Mouse (Mus musculus) inflammation-experienced regulatory T-cells, adult 6 months (primary cell): ENCODE data around the gene Tmem235. TPM values are rescaled to one million over a fixed set of nuclear protein-coding genes. Genes with fewer than 3 reads are reported as not detected.
"Not testable (repeated sequence)": the region's sequence is repeated elsewhere in the genome, so short reads cannot be mapped to it uniquely, and the experiment has no call there.

ENCODE experiments used
- ATAC-seq: one replicate; pipeline ENCODE4 v1.8.0; 2017
- polyA plus RNA-seq, 3 experiments: library from polyadenylated mRNA; unstranded; fragments of 100-300 nt; shearing (Covaris generic); gene quantifications; one replicate each; pipeline ENCODE4 v1.2.1; 2017

Gene Tmem235
- polyA plus RNA-seq, 3 experiments from 2014 or later: not detected

DNA sequence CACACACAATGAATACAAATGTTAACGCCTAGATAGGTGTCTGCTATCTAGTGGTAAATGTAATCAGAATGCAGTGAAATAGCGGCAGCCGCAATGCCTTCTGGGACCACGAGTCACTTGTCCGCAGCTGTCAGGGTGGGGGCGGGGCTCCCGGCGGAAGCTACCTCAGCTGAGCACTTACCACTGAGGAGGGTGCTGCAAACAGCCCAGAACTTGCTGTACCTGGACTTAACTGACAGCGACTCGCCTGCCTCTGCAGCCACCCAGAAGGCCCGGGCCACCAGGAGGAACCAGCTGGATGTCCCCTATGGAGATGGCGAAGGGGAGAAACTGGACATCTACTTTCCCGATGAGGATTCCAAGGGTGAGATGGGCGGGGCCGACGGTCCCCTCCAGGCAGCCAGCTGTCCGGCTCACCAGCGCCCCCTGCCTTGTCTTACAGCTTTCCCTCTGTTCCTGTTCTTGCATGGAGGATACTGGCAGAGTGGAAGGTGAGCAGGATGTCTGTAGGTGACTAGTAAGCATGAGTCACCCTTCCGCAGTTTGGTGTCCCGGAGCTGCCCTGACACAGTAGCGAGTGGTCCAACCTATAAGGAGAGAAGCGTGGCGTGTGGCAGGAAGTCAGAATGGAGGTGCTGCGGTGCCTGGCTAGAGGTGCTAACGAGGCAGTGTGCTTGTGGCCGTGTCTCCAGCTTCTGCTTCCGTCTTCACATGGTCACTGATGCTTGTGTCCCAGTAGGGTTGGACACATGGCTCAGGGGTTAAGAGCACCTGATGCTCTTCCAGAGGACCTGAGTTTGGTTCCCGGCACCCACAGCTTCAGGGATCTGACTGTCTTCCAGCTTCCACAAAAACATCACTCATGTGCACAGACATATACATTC lies 28.2 kb upstream of the Tmem235 start:
- peak; percentile 90 for ATAC-seq

DNA sequence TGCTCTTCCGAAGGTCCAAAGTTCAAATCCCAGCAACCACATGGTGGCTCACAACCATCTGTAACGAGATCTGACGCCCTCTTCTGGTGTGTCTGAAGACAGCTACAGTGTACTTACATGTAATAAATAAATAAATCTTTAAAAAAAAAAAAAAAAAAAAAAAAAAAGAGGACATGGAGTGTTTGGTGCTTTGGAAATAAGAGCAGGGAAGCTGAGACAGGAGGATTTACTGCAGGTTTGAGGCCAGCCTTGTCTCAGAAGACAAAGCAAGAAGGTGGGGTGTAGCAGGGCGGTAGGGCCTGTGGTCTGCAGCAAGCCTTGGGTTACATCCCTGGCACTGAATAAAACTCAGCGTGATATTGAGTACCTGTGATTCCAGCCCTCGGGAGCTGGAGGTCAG lies 27.0 kb upstream of the Tmem235 start:
- not testable (repeated sequence) for ATAC-seq

DNA sequence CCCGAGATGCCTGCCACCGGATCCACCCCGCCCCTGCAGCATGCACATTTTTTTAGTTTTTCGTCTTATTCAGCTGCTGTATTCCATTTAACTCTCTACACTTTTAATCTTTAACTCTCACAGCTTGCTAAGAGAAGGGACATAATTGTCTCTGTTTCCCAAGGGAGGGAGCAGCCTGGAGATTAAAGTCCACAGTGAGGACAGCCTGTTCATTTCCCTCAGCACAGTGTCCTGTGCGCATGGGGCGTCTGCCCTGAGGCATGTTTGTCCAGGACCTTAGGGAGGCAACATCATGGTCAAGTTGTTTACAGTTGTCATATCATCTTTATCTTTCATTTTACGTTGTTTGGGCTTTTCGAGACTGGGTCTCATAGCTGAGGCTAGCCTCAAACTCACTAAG lies 26.5 kb upstream of the Tmem235 start:
- ATAC-seq: no peak

DNA sequence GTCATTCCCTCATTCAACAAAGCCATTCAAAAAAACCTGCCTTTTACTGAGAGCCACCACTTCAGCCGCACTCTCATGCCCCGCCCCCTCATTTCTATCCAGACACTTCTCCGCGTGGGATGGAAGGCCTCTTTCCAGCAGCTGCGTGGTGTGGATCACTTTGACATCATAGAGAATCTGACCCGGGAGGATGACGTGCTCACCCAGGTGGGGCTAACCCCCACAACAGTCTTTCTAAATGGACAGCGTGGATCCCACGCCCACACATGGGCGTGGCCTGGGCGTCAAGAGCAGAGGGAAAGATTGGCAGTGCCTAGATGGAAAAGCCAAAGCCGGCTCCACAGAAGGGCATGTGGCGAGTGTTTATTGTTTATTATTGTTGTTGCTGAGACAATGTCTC lies 24.2 kb upstream of the Tmem235 start:
- ATAC-seq: no peak

DNA sequence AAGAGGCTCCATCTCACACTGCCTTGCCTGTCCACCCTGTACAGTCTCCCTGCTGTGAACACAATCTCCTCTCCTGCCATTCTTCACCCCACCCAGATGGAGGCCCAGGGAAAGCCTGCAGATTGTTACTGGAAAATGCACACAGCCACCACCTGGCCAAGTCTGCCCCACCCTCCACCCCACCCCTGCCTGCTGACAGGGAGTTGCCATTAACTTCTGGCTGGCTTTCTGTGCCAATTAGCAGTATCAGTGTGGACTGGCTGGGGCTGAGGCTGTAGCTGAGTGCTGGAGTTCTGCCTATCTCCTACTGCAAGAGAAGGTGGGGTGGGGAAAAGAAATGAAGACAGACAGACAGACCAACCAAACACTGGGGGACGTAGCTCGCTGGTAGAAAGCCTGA lies 22.0 kb upstream of the Tmem235 start:
- no peak for ATAC-seq

DNA sequence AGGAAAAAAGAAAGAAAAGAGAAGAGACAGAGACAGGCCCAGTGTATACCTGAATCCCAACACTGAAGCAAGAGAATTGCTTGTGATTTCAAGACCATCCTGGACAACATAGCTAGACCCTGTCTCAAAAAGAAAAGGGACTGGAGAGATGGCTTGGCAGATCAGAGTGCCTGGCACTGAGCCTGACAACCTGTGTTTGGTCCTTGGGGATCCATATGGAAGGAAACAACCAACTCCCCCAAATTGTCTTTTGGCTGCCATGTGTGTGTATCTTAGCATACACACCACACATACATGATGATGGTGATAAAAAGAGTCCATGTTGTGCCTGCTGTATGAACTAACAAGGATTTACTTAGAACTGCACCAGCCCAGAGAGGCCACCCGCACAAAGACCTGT lies 21.5 kb upstream of the Tmem235 start:
- ATAC-seq: no peak

DNA sequence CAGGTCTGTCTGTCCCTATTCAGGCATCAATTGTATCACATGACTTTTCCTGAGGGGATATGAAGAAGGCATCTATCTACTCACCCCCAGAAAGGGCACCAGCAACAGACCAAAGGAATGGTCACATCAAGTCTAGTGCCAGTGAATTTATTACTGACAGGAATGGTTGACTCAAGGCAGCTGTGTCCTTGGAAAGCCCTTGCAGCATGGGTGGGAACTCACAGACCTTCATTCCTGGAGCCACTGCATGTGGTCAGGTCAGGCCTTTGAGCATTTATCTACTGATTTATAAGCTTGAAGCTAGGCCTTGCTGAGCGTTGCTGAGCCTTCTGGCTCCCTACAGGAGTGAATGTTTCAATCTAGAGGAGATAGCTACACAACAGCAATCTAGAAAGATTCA lies 19.6 kb upstream of the Tmem235 start:
- ATAC-seq: no peak

DNA sequence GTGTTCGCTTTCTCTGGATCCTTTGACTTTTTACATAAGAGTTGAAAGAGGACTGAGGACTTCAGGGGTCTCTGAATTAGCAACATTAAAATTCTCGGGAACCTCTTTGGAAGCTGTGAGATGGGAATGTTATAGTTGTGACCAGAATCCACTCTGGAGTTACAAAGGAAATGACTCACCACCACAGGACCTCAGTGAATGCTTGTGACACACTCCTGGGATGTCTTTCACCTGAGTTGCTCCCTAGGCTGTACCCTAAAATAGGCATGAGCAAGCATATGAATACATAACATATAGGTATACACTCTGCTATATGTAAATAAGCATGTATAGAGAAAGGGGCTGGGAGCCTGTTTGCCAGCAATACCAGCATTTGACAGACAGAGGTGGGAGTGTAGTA lies 17.1 kb upstream of the Tmem235 start:
- no peak for ATAC-seq

DNA sequence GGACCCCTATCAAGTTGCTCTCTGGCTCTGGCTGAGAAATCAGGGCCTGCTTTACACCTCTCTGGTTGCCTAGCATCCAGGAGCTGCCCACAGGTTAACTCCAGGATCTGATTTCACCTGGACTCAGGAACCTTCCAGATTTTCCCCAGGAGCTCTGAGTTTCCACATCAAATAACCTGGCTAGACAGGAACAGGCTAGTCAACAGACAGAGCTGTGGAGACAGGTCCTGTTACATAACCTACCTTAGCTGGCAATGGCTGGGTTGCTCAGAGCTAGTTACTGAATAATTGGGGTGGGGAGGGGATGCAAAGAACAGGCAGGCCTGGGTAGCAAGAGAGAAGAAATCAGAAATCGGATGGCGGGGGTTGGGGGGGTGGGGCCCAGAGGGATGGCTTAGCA lies 15.6 kb upstream of the Tmem235 start:
- no peak for ATAC-seq

DNA sequence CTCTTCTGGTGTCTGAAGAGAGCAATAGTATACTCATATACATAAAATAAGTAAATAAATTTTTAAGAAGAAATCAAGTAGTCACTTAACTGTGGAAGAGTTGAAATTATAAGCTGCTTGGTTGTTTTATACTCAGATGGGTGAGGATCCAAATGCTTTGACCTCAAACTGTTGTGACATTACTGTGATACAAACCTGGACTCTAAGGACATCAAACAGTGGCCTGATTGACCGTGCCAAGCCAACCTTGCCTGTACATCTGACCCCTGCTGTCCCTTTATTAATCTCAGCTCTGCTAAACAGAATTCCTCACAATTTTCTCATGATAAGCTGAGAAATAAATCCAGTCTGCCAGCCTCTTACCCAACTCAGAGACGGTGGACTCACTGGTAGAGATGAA lies 14.9 kb upstream of the Tmem235 start:
- ATAC-seq: no peak

DNA sequence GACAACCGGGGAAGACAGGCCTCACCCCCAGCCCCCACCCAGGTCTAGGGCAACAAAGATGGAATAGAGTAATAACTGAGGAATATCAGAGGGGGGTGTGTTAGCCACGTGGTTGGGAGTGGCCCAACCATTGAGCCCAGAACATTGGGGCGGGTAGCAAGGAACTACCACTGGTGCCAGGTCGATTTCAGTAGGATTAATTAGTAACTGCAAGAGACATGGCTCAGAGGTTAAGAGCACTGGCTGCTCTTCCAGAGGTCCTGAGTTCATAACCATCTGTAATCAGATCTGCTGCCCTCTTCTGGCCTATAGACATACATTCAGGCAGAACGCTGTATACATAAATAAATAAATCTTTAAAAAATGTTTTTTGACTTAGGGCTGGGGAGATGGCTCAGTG lies 13.9 kb upstream of the Tmem235 start:
- ATAC-seq: no peak

DNA sequence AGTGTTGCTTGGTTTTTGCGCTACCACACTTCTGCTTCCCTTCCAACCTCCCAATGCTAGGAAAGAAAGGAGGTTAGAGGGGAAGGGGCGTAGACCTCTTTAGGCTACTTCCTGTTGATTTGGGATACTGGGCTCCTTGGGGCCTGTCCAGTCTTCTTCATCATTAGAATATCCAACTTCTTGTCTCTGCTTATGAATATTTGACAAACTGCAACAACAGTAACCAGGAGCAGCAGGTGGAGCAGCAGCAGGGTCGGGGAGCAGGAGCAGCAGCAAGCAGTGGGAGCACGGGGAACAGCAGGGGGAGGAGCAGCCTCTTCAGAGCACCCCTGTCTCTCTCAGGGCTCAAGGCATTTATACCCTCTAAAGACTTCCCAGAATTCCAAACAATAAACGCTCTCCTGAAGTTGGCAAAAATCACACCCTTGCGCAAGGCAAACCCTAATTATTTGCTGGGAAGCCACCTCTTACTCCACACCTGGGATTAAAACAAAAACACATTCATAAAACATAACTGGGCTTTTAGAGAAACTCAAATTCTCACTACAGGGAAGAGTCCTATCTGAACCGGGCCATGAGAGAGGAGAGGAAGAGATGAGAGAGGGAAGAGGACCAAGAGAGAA lies 12.8 kb upstream of the Tmem235 start:
- ATAC-seq: no peak

DNA sequence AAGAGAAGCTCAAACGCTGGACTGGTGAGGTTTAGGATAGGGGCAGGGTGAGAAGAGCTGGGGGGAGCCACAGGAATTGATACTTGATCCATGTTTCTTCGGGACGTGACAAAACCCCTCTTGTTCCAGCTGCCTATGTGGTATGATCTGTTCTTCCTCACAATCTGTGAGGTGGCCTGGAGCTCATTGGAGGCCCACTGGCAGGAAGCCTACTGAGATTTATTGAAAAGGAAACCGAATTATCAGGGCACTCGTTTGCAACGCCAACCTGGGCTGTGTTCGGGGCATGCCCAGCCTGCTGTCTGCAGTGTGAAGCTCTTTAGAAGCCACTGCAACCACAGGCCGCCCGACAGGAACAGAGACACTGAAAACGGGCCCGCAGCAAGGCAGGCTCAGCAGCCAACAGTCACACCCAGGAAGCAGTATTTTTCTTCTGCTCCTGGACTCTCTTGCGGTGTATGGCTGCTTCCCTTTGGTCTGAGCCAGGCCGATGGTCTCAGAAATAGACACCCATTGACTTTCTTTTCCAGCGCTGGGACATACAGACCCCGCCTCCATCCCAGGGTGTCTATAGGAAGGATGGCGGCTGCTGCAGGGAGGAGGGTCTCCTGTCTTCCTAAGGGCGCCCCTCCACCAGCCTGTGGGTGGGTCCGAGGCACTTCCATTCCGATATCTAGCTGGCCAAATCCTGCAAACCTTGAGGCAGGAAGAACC lies 12.1 kb upstream of the Tmem235 start:
- peak; percentile 65 for ATAC-seq

DNA sequence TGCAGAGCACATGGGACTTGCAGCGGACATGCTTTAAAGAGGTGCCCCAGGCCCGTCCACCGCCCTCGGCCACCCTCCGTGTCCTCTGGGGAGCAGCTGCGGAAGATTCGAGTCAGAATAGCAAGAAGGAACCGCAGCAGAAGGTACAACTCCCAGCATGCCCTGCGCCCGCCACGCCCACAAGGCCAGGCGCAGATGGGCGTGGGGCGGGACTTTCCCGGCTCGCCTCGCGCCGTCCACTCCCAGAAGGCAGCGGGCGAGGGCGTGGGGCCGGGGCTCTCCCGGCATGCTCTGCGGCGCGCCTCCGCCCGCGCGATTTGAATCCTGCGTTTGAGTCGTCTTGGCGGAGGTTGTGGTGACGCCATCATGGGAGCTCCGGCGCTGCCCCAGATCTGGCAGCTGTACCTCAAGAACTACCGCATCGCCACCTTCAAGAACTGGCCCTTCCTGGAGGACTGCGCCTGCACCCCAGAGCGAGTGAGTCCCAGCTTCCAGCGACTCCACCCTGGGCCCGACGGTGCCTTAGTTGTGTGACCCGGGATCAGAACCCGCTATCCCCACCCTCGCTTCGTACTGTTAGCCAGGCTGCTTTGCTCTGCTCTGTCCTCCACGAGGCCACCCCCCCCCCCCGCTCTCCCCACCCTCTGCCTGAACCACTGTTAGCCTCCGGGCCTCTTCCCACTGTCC lies 11.4 kb upstream of the Tmem235 start, which contains the start of gene Birc5:
TSS of gene Birc5 (plus strand) at position 267 of the 687 bp plus-strand sequence.
- ATAC-seq: peak; percentile 91

DNA sequence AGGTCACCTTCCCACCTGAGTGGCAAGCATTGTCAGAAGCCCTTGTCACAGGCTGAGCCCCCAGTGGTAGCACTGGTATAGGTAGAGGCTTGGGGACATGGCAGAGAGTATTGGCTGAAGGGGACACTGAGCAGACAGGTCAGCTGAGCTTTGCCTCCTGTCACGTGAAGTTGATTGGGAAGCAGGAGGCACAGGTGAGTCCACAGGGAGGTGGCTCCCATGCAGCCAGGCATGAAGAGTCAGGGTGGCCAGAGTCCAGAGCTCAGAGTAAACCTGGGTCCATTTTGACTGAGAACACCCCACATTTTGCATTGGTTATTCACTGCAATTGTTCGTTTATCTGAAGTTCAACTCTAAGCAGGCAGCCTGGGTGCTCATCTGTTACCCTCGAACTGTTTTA lies 7.7 kb upstream of the Tmem235 start:
- ATAC-seq: no peak

DNA sequence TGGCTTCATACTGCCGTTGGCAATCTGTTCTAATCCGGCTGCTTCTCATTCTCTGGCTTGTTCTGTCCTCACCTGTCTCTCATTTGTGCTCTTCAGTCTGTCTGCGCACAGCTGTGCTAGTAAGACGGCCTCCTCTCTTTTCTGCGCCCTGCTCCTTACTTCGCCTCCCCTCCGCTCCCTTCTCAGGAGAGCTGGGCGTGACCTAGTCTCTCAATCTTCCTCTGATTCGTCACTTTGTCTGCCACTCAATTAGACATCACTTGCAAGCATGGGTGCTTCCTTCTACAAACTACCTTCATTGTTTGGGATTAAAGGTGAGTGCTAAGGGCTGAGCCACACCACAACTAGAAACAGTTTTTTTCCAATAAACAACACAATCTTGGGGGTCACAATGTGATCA lies 6.3 kb upstream of the Tmem235 start:
- ATAC-seq: no peak

DNA sequence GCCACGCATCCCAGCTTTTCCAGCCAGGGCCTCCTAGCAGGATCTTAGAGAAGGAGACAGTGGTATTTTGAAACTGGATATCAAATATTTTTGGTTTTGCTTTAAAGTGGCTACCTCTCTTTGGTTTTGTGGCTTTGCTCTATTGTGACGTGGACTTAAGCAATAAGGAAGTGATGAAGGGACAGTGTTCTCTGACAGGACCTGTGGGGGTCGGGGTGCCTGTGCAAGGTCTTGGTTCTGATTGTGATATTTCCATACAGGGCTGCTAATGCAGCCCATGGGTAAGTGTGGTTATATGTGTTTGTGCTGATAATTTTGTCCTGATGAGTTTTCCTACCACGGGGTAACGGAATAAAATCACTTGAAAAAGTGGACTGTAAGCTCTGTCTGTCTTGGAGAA lies 5.2 kb upstream of the Tmem235 start:
- ATAC-seq: no peak

DNA sequence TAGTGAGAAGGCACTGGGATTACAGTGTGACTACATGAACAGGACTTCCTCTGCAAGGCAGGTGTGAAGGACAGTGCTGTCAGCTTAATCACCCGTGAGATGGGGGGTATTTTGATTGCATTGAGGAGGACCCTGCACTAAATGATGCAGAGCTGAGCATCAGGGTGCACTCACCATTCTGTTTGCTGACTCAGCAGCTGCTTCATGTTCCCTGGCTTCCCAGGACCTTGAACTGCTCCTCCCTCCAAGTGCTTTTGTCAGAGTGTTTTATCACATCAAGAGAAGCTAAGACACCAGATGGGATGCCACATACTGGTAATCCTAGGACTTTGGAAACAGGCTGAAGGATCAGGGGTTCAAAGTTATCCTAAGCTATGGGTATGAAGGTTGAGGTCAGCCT lies 4.6 kb upstream of the Tmem235 start:
- no peak for ATAC-seq

DNA sequence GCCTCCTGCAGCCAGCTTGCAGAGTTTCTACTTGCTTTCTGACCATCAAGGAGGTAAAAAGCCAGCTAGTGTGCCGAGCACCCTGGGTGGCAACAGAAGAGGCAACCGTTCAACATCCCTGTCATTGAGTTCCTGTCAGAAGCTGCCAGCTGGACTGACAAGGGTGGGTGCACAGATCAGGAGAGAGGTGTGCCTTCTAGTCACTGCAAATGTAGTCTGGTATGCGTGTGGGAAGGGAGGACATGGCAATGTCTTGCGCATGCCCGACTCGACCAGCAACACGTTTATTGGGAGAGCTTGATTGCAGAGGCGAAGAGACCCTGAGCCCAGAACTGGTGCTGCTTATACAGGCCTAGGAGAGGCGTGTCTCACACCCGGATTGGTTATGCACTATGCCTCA lies 3.1 kb upstream of the Tmem235 start:
- no peak for ATAC-seq

DNA sequence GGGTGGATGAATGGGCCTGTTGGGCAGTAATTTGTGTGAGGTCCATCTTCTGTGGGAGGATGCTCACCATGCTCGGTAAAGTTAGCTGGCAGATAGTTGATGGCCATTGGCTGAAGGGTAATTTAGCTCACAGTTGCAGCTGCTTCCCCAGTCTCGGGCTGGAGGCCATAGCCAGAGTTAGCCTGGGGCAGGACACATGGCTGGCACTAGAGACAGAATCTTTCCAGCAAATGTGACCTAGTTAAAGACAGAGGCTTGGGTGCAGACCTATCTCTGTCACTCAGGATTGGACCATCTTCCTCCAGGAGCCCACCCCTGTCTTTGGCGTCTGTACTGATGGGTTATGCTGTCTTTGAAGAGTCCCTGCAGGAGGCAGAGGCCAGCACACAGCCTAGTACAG lies 2.2 kb upstream of the Tmem235 start:
- ATAC-seq: no peak

DNA sequence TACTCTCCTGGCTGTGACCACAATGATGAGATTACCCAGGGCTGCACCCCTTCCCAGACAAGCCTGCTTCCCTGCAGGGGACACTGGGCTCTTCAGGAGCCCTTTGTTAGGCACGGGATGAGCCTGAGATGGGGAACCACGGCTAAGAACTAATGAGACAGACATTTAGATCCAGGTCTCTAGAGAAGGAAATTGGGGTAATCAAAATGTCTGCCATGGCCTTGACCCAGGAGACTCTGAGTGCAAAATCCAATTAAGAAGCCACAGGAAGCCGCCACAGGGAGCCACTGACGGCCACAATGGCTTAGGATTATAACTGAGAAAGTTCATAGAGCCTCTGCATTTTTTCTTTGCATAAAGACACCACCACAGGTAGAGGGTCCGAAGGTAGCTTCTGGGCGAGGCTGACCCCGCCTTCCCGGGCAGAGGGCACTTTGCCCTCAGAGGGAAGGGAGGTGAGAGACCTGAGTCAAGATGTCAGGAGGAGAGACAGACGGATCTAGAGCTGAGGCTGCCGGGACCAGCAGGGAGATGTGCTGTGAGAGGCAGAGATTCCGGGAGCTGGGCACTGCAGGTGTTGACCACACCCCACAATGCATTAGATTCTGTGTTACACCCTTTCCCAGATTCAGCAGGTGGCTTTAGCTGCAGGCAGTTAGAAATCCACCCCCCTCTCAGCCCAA lies 2.8 kb downstream of the Tmem235 start:
- ATAC-seq: no peak

DNA sequence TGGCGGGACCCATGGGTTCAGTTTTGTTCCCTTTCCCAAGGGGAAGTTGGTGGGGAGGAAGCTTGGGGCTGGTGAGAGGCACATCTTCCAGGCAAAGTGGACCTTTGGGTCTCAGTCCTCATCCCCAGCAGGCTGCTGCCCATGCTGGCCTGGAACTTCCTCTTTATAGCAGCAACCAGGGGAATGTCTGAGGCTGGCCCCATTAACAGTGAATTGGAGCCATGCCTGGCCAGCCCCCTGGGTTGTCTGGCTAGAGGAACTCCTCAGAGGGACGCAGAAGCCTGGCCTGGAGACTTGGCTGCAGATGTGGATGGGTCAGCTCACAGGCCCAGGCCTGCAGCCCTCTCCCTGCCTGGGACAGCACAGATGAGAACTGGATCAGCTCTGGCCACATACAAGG lies 4.3 kb downstream of the Tmem235 start:
- no peak for ATAC-seq

DNA sequence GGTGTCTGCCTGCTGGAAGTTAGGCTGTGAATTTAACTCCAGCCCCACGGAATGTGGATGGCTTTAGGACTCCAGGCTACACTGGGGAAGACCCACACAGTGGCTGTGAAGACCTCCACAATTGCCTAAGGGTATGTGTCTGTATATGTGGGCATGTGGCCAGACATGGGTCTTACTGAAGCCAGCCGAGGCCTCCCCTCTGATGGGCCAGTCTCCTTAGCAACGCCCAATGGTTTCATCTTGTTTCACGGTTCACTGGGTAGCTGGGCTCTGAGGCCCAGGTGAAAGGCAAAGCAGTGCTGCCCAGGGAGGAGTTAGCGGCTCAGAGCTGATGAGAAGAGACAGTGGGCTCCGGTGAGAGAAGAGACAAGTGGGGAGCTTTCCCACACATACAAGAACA lies 5.4 kb downstream of the Tmem235 start:
- no peak for ATAC-seq
